Mouse (Mus musculus) liver, embryonic 14.5 days (tissue): ENCODE data around the gene Sept11.

Experiments used
- CTCF ChIP-seq: IDR thresholded peaks from 2 replicates; pipeline ENCODE4 v1.5.1; 2016; ENCODE audit warnings: antibody characterized with exemption, low read depth, control low read depth
- EP300 ChIP-seq: IDR thresholded peaks from 2 replicates; pipeline ENCODE4 v1.6.1; 2016; ENCODE audit warnings: antibody characterized with exemption, low read depth

GRCm38 (mm10) chr5:93145504-93145903 is 52.3 kb downstream of the Sept11 start:
- no peak for TF ChIP-seq CTCF
- no peak for TF ChIP-seq EP300
